Mouse (Mus musculus) heart, postnatal 0 days (tissue): ENCODE results near the gene Cdca4.

Experiments used
- CTCF ChIP-seq: IDR thresholded peaks from 2 replicates; pipeline ENCODE4 v1.5.1; 2016; ENCODE audit warnings: antibody characterized with exemption, control low read depth, low read depth
- EP300 ChIP-seq: IDR thresholded peaks from 2 replicates; pipeline ENCODE4 v1.6.1; 2016; ENCODE audit warnings: antibody characterized with exemption, low read depth

DNA sequence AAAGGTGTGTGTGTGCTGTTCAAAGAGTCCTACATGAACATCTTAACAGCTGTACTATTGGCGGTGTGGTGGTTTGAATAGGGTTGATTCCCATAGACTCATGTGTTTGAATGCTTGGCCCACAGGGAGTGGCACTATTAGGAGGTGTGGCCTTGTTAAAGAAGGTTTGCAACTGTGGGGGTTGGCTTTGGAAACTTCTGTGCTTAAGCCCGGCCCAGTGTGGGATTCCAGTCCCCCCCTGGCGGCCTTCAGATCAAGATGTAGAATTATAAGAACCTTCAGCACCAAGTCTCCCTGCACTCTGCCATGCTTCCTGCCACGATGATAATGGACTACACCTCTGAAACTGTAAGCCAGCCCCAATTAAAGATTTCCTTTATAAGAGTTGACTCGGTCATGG, 3.2 kb upstream of the Cdca4 start:
- TF ChIP-seq EP300 (no peak), CTCF (no peak)
